Mouse (Mus musculus) cerebellum, adult 11-12 months (tissue): Measurements from ENCODE around the gene 2310057M21Rik.

Experiments used
- DNase-seq: peaks from one replicate; pipeline ENCODE4 v3.0.0; 2022

The 2310057M21Rik gene

GRCm38 (mm10) chr7:131318340-131318739 is 44.2 kb downstream of the 2310057M21Rik start:
- no peak for DNase-seq

DNA sequence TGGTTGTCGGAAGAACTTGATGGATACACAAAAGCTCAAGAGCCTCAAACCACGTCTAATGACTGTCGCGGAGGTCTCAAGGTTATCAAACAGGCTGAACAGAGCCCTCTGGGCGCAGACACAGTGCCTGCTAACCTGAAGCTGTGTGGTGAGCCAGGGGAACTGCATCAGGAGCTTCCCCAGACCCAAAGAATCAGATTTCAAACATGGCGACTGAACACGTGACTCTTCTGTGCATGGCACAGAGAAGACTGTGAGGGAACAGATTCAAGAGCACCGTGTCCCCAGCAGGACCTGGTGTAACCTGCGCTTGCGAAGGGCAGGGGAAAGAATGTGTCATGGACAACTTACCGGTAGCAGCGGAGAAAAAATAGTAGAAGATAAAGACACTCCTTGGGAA is 45.0 kb downstream of the 2310057M21Rik start:
- no peak for DNase-seq

DNA sequence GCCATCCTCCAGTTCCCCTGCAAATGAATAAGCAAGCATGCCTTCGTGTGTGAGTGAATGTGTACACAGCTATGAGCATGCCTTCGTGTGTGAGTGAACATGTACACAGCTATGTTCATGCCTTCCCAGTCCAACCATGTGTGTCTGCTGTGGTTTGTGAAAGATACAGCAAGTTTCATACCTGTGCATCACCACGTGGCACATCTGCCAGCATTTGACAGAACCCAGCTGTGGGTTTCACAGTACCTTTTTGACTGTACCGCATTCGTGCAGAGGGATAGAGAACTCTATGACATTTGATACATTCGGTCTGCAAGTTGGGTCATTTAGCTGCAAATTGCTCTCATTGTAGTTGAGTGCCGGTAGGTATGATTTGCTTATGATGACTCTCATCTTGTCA is 48.1 kb downstream of the 2310057M21Rik start:
- no peak for DNase-seq

- no peak for DNase-seq
Observed at GRCm38 (mm10) chr7:131306733-131307132, 55.8 kb downstream of the 2310057M21Rik start.

- no peak for DNase-seq
Observed at GRCm38 (mm10) chr7:131303340-131303739, 59.2 kb downstream of the 2310057M21Rik start.

- no peak for DNase-seq
Observed at GRCm38 (mm10) chr7:131297151-131297550, 65.4 kb downstream of the 2310057M21Rik start.
